In the genomic region with DNA sequence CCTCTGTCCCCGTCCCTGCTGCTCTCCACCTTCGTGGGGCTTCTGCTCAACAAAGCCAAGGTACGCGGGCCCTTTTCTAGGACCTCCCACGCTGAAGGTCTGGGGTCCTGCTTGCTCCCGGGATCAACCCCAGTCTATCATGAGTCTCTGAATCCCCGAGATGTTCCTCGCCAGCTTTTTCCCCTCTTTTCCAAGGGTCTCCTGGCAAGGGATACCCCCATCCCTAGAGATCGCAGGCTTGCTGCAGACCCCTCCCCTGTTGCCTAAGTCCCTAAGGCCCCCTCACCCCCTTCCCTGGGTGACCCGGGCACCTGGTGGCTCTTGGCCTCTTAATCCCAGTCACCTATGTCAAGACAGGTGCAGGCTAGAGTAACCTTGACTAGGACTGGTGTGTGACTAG, we compare ENCODE assay signal across 9 mouse cellular contexts. TPM values are rescaled to one million over a fixed set of nuclear protein-coding genes. Genes with fewer than 3 reads are reported as not detected.
DNase-seq lines count a peak whose midpoint lies in the region; ATAC-seq and TF ChIP-seq lines count a peak whose summit lies in the region.
"Had no signal": no experiment of that assay in that cellular context is flagged by ENCODE, and none has a peak within 500 bp of the region (broad histone marks: within the 10 kb centered on the region; RNA-seq: fewer than 3 reads in every experiment).

No protein-coding gene starts in this region.

- no peaks in the 10 kb centered on the region for H3K36me3 ChIP-seq in erythroblast, embryonic 14.5 days (ENCODE audit: control insufficient read depth)
- no peaks in the 10 kb centered on the region for H3K36me3 ChIP-seq in C2C12 (ENCODE audit: control insufficient read depth, insufficient read depth)
- H3K36me3 ChIP-seq in forebrain, embryonic 13.5 days (ENCODE audit: poor library complexity, severe bottlenecking), result no peaks in the 10 kb centered on the region
- H3K36me3 ChIP-seq in liver, embryonic 13.5 days, result no peaks in the 10 kb centered on the region

- peak overlapping the region; percentile 58 for H3ac ChIP-seq in C2C12 (ENCODE audit: control insufficient read depth, insufficient read length, low read depth)

- peaks cover 81% of the 10 kb centered on the region for H3K27me3 ChIP-seq in erythroblast, embryonic 14.5 days (ENCODE audit: control insufficient read depth)
- H3K27me3 ChIP-seq in C2C12 (ENCODE audit: control insufficient read depth, insufficient read depth, insufficient read length), result no peaks in the 10 kb centered on the region
- H3K27me3 ChIP-seq in forebrain, embryonic 13.5 days, result peaks cover 51% of the 10 kb centered on the region
- peaks cover 62% of the 10 kb centered on the region for H3K27me3 ChIP-seq in liver, embryonic 13.5 days

- no peaks in the 10 kb centered on the region for H3K9me3 ChIP-seq in erythroblast, embryonic 14.5 days (ENCODE audit: control insufficient read depth, low read length)
- H3K9me3 ChIP-seq in forebrain, embryonic 13.5 days (replicated peaks), result no peaks in the 10 kb centered on the region
- no peaks in the 10 kb centered on the region for H3K9me3 ChIP-seq in liver, embryonic 13.5 days (replicated peaks)

- peak overlapping the region; percentile 59 for H3K4me3 ChIP-seq in erythroblast, embryonic 14.5 days (replicated peaks)
- no peak overlapping the region for H3K4me3 ChIP-seq in C2C12 (ENCODE audit: insufficient read depth, poor library complexity, severe bottlenecking)
- H3K4me3 ChIP-seq in forebrain, embryonic 13.5 days, result peak overlapping the region; percentile 55
- peak overlapping the region; percentile 65 for H3K4me3 ChIP-seq in liver, embryonic 13.5 days (replicated peaks)

- peak overlapping the region; percentile 97 for H3K4me2 ChIP-seq in forebrain, embryonic 13.5 days
- peak overlapping the region; percentile 96 for H3K4me2 ChIP-seq in liver, embryonic 13.5 days

- H3K79me3 ChIP-seq in C2C12 (ENCODE audit: low read depth), result no peaks in the 10 kb centered on the region

- WGBS in forebrain, embryonic 13.5 days, result 2% methylated on average over 10 of the region's 10 CpGs
- WGBS in liver, embryonic 13.5 days (ENCODE audit: insufficient replicate concordance), result 7% methylated on average over 10 of the region's 10 CpGs

- H3K79me2 ChIP-seq in C2C12 (ENCODE audit: control insufficient read depth, insufficient read depth), result no peaks in the 10 kb centered on the region

- no peak overlapping the region for H3K27ac ChIP-seq in forebrain, embryonic 13.5 days
- H3K27ac ChIP-seq in liver, embryonic 13.5 days, result no peak overlapping the region

- peaks cover 19% of the 10 kb centered on the region for H3K4me1 ChIP-seq in erythroblast, embryonic 14.5 days (ENCODE audit: control insufficient read depth)
- peaks cover 43% of the 10 kb centered on the region for H3K4me1 ChIP-seq in forebrain, embryonic 13.5 days
- H3K4me1 ChIP-seq in liver, embryonic 13.5 days (replicated peaks), result peaks cover 56% of the 10 kb centered on the region

- no peak for ATAC-seq in erythroblast, adult 5-6 weeks (replicated peaks; ENCODE audit: low FRiP score, poor library complexity, severe bottlenecking)
- ATAC-seq in forebrain, embryonic 13.5 days, result no peak
- no peak for ATAC-seq in liver, embryonic 13.5 days (ENCODE audit: low read depth)

- H3K9ac ChIP-seq in forebrain, embryonic 13.5 days, result peak overlapping the region; percentile 73
- peak overlapping the region; percentile 77 for H3K9ac ChIP-seq in liver, embryonic 13.5 days

- TF ChIP-seq CTCF in C2C12 (IDR thresholded peaks at IDR 0.05; ENCODE audit: control insufficient read depth, insufficient read depth, insufficient read length), result no peak

- DNase-seq in liver, embryonic 13.5 days, result no peak
- no peak for DNase-seq in right cerebral cortex, postnatal 10 days (ENCODE audit: low spot score in 2 of 2)
- no peak for DNase-seq in thymus, postnatal 36 days
- DNase-seq in lung, postnatal 25 days (ENCODE audit: low spot score), result no peak

TF ChIP-seq in C2C12, 6 proteins besides CTCF, POLR2A, EP300 and RAD21:
- TF ChIP-seq FOSL1 (IDR thresholded peaks at IDR 0.05; ENCODE audit: insufficient read depth, low read length, poor library complexity, severe bottlenecking), result no peak
- no peak for TF ChIP-seq MYOG (IDR thresholded peaks at IDR 0.05; ENCODE audit: control insufficient read depth, extremely low read depth, insufficient read length)
- TF ChIP-seq USF1 (IDR thresholded peaks at IDR 0.05; ENCODE audit: low read depth), result no peak
- no peak for TF ChIP-seq MYOD1 (IDR thresholded peaks at IDR 0.05; ENCODE audit: control insufficient read depth, insufficient read length, low read depth)
- no peak for TF ChIP-seq MAX (IDR thresholded peaks at IDR 0.05)
- no peak for TF ChIP-seq CEBPB (IDR thresholded peaks at IDR 0.05; ENCODE audit: low read depth)

RNA-seq across cellular contexts. Expression of gene Mfrp, which starts 16.3 kb away (rescaled TPM):
- polyA plus RNA-seq in erythroblast, embryonic 14.5 days (2012), result not detected in 2 replicates
- total RNA-seq in erythroblast, adult 5-6 weeks (2015; ENCODE audit: low replicate concordance), result not detected in 2 replicates
- total RNA-seq in erythroblast, adult 5-6 weeks (2017; ENCODE audit: low replicate concordance), result not detected in 2 replicates
- 0.05 TPM for polyA plus RNA-seq in C2C12 (2012; fragmentation: generic; extraction: Trizol)
- 0.06 and 0.23 TPM in 2 replicates for polyA plus RNA-seq in forebrain, embryonic 13.5 days (2015; fragmentation: Nextera tagmentation; extraction: Ambion mirVana)
- polyA plus RNA-seq in liver, embryonic 13.5 days (2015; fragmentation: Nextera tagmentation; extraction: Ambion mirVana), result not detected in 2 replicates
- total RNA-seq: gastrocnemius, adult 8-10 months had no signal

RNA-seq across cellular contexts. Expression of gene Usp2, which starts 18.5 kb away (rescaled TPM):
- 0.05 TPM in 1 of 2 replicates, not detected in the other for polyA plus RNA-seq in erythroblast, embryonic 14.5 days (2012)
- total RNA-seq in erythroblast, adult 5-6 weeks (2015; ENCODE audit: low replicate concordance), result 1.0 and 1.3 TPM in 2 replicates
- total RNA-seq in erythroblast, adult 5-6 weeks (2017; ENCODE audit: low replicate concordance), result 0.28 and 5.7 TPM in 2 replicates
- polyA plus RNA-seq in C2C12 (2012; fragmentation: generic; extraction: Trizol), result 0.73 TPM
- 7.1 and 8.6 TPM in 2 replicates for polyA plus RNA-seq in forebrain, embryonic 13.5 days (2015; fragmentation: Nextera tagmentation; extraction: Ambion mirVana)
- 1.8 and 3.0 TPM in 2 replicates for polyA plus RNA-seq in liver, embryonic 13.5 days (2015; fragmentation: Nextera tagmentation; extraction: Ambion mirVana)

RNA-seq across cellular contexts. Expression of gene C1qtnf5, which starts 21.8 kb away (rescaled TPM):
- polyA plus RNA-seq in erythroblast, embryonic 14.5 days (2012), result 0.08 TPM in 1 of 2 replicates, not detected in the other
- total RNA-seq in erythroblast, adult 5-6 weeks (2015; ENCODE audit: low replicate concordance), result 2.1 TPM in 1 of 2 replicates, not detected in the other
- not detected in 2 replicates for total RNA-seq in erythroblast, adult 5-6 weeks (2017; ENCODE audit: low replicate concordance)
- 0.15 TPM for polyA plus RNA-seq in C2C12 (2012; fragmentation: generic; extraction: Trizol)
- polyA plus RNA-seq in forebrain, embryonic 13.5 days (2015; fragmentation: Nextera tagmentation; extraction: Ambion mirVana), result 1.0 and 1.2 TPM in 2 replicates
- 0.17 and 0.20 TPM in 2 replicates for polyA plus RNA-seq in liver, embryonic 13.5 days (2015; fragmentation: Nextera tagmentation; extraction: Ambion mirVana)

RNA-seq across cellular contexts. Expression of gene Gm49380, which starts 28.0 kb away (rescaled TPM):
- polyA plus RNA-seq in erythroblast, embryonic 14.5 days (2012), result not detected in 2 replicates
- not detected in 2 replicates for total RNA-seq in erythroblast, adult 5-6 weeks (2015; ENCODE audit: low replicate concordance)
- not detected in 2 replicates for total RNA-seq in erythroblast, adult 5-6 weeks (2017; ENCODE audit: low replicate concordance)
- 0.05 TPM for polyA plus RNA-seq in C2C12 (2012; fragmentation: generic; extraction: Trizol)
- polyA plus RNA-seq in forebrain, embryonic 13.5 days (2015; fragmentation: Nextera tagmentation; extraction: Ambion mirVana), result 0.19 TPM in 1 of 2 replicates, not detected in the other
- polyA plus RNA-seq in liver, embryonic 13.5 days (2015; fragmentation: Nextera tagmentation; extraction: Ambion mirVana), result 0.05 TPM in 1 of 2 replicates, not detected in the other

RNA-seq across cellular contexts. Expression of gene Rnf26, which starts 28.0 kb away (rescaled TPM):
- polyA plus RNA-seq in erythroblast, embryonic 14.5 days (2012), result 8.5 and 11.1 TPM in 2 replicates
- total RNA-seq in erythroblast, adult 5-6 weeks (2015; ENCODE audit: low replicate concordance), result 11.1 and 23.6 TPM in 2 replicates
- total RNA-seq in erythroblast, adult 5-6 weeks (2017; ENCODE audit: low replicate concordance), result 13.5 and 15.6 TPM in 2 replicates
- polyA plus RNA-seq in C2C12 (2012; fragmentation: generic; extraction: Trizol), result 52.6 TPM
- polyA plus RNA-seq in forebrain, embryonic 13.5 days (2015; fragmentation: Nextera tagmentation; extraction: Ambion mirVana), result 45.7 and 50.1 TPM in 2 replicates
- polyA plus RNA-seq in liver, embryonic 13.5 days (2015; fragmentation: Nextera tagmentation; extraction: Ambion mirVana), result 36.9 and 38.7 TPM in 2 replicates
